Mouse (Mus musculus) kidney, embryonic 14.5 days (tissue): ENCODE results near the gene Numb. TPM values are rescaled to one million over a fixed set of nuclear protein-coding genes. Genes with fewer than 3 reads are reported as not detected.
"Not testable (repeated sequence)": the region's sequence is repeated elsewhere in the genome, so short reads cannot be mapped to it uniquely, and the experiment has no call there.

ENCODE experiments used
- ATAC-seq: fragments of 200-750 bp; cut with Nextera tagmentation; 2 replicates; pipeline ENCODE4 v1.8.0; 2017; ENCODE audit warnings: moderate number of reproducible peaks, mild to moderate bottlenecking, moderate TSS enrichment, moderate library complexity; ENCODE audit not compliant: low FRiP score, low TSS enrichment
- H3K27ac ChIP-seq: fragments of 300-500 bp; sonication (generic); 2 replicates; pipeline ENCODE4 v1.5.1; 2014; ENCODE audit warnings: low read depth, mild to moderate bottlenecking, low read length, moderate library complexity, mixed read lengths
- H3K27me3 ChIP-seq: fragments of 300-500 bp; sonication (generic); 2 replicates; pipeline ENCODE4 v1.6.1; 2014; ENCODE audit warnings: mild to moderate bottlenecking, low read length; ENCODE audit not compliant: control insufficient read depth, insufficient read depth
- H3K36me3 ChIP-seq: fragments of 300-500 bp; sonication (generic); 2 replicates; pipeline ENCODE4 v1.6.1; 2014; ENCODE audit warnings: low read length, mixed read lengths; ENCODE audit not compliant: control insufficient read depth, insufficient read depth
- H3K4me1 ChIP-seq: fragments of 300-500 bp; sonication (generic); 2 replicates; pipeline ENCODE4 v1.6.1; 2014; ENCODE audit warnings: low read length, mixed read lengths; ENCODE audit not compliant: control insufficient read depth, insufficient read depth
- H3K4me2 ChIP-seq: fragments of 300-500 bp; sonication (generic); replicated peaks from 2 replicates; pipeline ENCODE4 v1.6.1; 2014; ENCODE audit warnings: low read depth, mild to moderate bottlenecking, low read length
- H3K4me3 ChIP-seq: fragments of 300-500 bp; sonication (generic); 2 replicates; pipeline ENCODE4 v1.5.1; 2014; ENCODE audit warnings: mild to moderate bottlenecking, low read length
- H3K9ac ChIP-seq: fragments of 300-500 bp; sonication (generic); 2 replicates; pipeline ENCODE4 v1.6.1; 2014; ENCODE audit warnings: low read depth, mild to moderate bottlenecking, low read length, moderate library complexity
- H3K9me3 ChIP-seq: fragments of 300-500 bp; sonication (generic); 2 replicates; pipeline ENCODE4 v1.6.1; 2016; ENCODE audit warnings: low read length; ENCODE audit not compliant: control insufficient read depth
- WGBS: fragments of 180-500 bp; shearing (Covaris S2); extraction: QIAGEN DNeasy Blood & Tissue Kit; methylation state at CpG from one replicate; pipeline ENCODE4 v1.1.7; 2014; 5-methylcytosine and 5-hydroxymethylcytosine counted together
- polyA plus RNA-seq: library from polyadenylated mRNA; unstranded; fragments of >200 nt; fragmentation: Nextera tagmentation; extraction: Ambion mirVana; gene quantifications from 2 replicates; pipeline ENCODE4 v1.2.1, GENCODE M21; 2014

The Numb gene
- polyA plus RNA-seq, 1 experiment from 2014 or later, result 34.1 TPM

GRCm38 (mm10) chr12:83947260-83947811 lies 25.6 kb upstream of the Numb start:
- 79% methylated on average over 8 of the region's 8 CpGs for WGBS
- H3K27me3 ChIP-seq, result no peaks in the 10 kb centered on the region

DNA sequence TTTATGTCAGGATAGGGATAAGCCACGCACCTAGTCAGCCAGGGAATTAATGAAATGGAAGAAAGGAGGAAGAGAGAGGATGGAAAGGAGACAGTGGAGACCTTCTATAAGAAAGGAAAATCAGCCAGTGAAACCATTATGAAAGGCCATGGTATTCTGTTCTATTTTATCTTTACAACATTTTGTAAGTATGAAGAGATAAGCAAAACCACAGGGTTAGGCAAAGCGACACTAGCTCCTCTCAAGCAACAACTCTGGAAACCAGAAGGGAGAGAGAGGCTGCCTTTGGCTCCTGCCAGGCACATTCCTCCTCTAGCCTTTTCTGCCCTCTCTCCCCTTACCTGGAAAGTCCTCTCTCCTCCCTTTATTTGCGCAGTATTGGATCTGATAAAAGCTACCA lies 20.2 kb upstream of the Numb start:
- Histone ChIP-seq H3K27me3 (no peaks in the 10 kb centered on the region), H3K4me3 (no peak overlapping the region), H3K4me1 (no peaks in the 10 kb centered on the region), H3K4me2 (no peak overlapping the region), H3K36me3 (no peaks in the 10 kb centered on the region), H3K27ac (no peak overlapping the region), H3K9me3 (no peaks in the 10 kb centered on the region), H3K9ac (no peak overlapping the region)
- ATAC-seq, result no peak
- WGBS, result 76% methylated on average over 3 of the region's 3 CpGs

More at GRCm38 (mm10) chr12:83947260-83947811, 25.6 kb upstream of the Numb start:
- Histone ChIP-seq H3K27ac (no peak overlapping the region; the same call in 1 of the 2 replicates), H3K36me3 (peaks cover 5% of the 10 kb centered on the region; the same call in 1 of the 2 replicates), H3K4me2 (no peak overlapping the region), H3K4me1 (peaks cover 6% of the 10 kb centered on the region), H3K9me3 (no peaks in the 10 kb centered on the region), H3K9ac (no peak overlapping the region), H3K4me3 (no peak overlapping the region)
- ATAC-seq, result no peak

- Histone ChIP-seq H3K4me3 (no peak overlapping the region), H3K9ac (no peak overlapping the region), H3K36me3 (no peaks in the 10 kb centered on the region), H3K4me2 (no peak overlapping the region), H3K27ac (no peak overlapping the region), H3K27me3 (no peaks in the 10 kb centered on the region), H3K9me3 (no peaks in the 10 kb centered on the region), H3K4me1 (no peaks in the 10 kb centered on the region)
- WGBS, result 74% methylated on average over 4 of the region's 4 CpGs
- no peak for ATAC-seq
Observed at GRCm38 (mm10) chr12:83940031-83940430, 18.3 kb upstream of the Numb start.

DNA sequence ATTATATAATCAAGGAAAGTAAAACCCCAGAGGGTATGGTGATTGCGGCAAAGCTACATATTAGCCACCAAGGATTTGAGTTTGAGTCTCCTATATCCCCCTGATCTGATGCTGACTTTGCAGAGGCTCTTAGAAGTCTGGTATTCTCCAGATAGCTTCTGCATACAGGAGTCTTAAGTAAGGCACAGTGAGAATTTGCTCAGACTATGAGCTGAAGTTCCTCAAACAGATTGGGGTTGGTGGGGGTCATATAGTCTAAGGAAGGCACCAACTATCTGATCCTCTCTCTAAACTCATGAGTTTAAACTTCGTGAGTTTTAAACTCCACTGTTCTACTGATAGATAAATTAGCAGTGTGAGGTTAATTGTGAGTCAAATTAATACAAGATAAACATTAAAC lies 17.6 kb upstream of the Numb start:
- no peak overlapping the region for H3K9ac ChIP-seq
- 85% methylated on average over 2 of the region's 2 CpGs for WGBS
- ATAC-seq, result no peak
- H3K4me1 ChIP-seq, result no peaks in the 10 kb centered on the region
- no peak overlapping the region for H3K4me2 ChIP-seq
- no peak overlapping the region for H3K27ac ChIP-seq
- no peaks in the 10 kb centered on the region for H3K9me3 ChIP-seq
- H3K27me3 ChIP-seq, result no peaks in the 10 kb centered on the region
- H3K4me3 ChIP-seq, result no peak overlapping the region
- H3K36me3 ChIP-seq, result no peaks in the 10 kb centered on the region

GRCm38 (mm10) chr12:83938592-83938991 lies 16.9 kb upstream of the Numb start:
- not testable (repeated sequence) for H3K9ac ChIP-seq, H3K36me3 ChIP-seq, H3K27ac ChIP-seq, H3K4me1 ChIP-seq, H3K27me3 ChIP-seq, H3K9me3 ChIP-seq, ATAC-seq, H3K4me2 ChIP-seq, H3K4me3 ChIP-seq
- WGBS, result 45% methylated on average over 1 of the region's 1 CpGs

- WGBS, result 60% methylated on average over 10 of the region's 10 CpGs
- no peak overlapping the region for H3K27ac ChIP-seq
- no peaks in the 10 kb centered on the region for H3K36me3 ChIP-seq
- no peaks in the 10 kb centered on the region for H3K4me1 ChIP-seq
- H3K27me3 ChIP-seq, result no peaks in the 10 kb centered on the region
- H3K9me3 ChIP-seq, result no peaks in the 10 kb centered on the region
- no peak overlapping the region for H3K4me3 ChIP-seq
- ATAC-seq, result no peak
- no peak overlapping the region for H3K9ac ChIP-seq
- H3K4me2 ChIP-seq, result no peak overlapping the region
Observed at GRCm38 (mm10) chr12:83937600-83937999, 15.9 kb upstream of the Numb start.

GRCm38 (mm10) chr12:83929186-83929804 lies 7.6 kb upstream of the Numb start:
- H3K36me3 ChIP-seq, result no peaks in the 10 kb centered on the region
- H3K4me2 ChIP-seq, result no peak overlapping the region
- H3K27ac ChIP-seq, result no peak overlapping the region
- no peak overlapping the region for H3K9ac ChIP-seq
- H3K9me3 ChIP-seq, result no peaks in the 10 kb centered on the region
- H3K4me1 ChIP-seq, result 0 out of 2 replicates have a peak, but pooled peaks cover 7% of the 10 kb centered on the region
- no peaks in the 10 kb centered on the region for H3K27me3 ChIP-seq
- no peak for ATAC-seq
- no peak overlapping the region for H3K4me3 ChIP-seq
- WGBS, result 55% methylated on average over 2 of the region's 2 CpGs

DNA sequence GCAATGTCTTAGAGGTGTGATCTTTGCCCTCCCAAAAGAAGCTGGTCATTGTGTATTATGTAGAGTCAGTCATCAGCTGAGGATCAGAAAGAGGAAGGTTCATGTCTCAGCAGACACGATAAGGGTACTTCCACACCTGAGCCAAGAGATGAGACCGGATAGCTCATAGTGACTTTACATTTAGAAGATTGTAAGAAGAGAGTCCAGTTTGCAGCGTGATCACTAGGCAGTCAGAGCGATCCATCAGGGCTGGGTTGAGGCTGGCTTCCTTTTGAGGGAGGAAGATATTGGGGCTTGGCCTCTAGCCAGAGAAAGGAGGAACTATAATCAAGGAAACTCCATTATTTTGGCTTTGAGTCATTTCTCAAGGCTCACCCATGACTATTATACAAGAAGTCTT lies 6.0 kb upstream of the Numb start:
- H3K4me1 ChIP-seq, result peaks cover 15% of the 10 kb centered on the region; the same call in 1 of the 2 replicates
- H3K27ac ChIP-seq, result no peak overlapping the region
- no peak overlapping the region for H3K4me2 ChIP-seq
- no peak overlapping the region for H3K9ac ChIP-seq
- no peaks in the 10 kb centered on the region for H3K27me3 ChIP-seq
- H3K4me3 ChIP-seq, result no peak overlapping the region
- H3K36me3 ChIP-seq, result no peaks in the 10 kb centered on the region
- no peak for ATAC-seq
- H3K9me3 ChIP-seq, result no peaks in the 10 kb centered on the region
- 85% methylated on average over 4 of the region's 4 CpGs for WGBS

- Histone ChIP-seq H3K9ac (no peak overlapping the region), H3K36me3 (no peaks in the 10 kb centered on the region), H3K9me3 (no peaks in the 10 kb centered on the region), H3K27me3 (no peaks in the 10 kb centered on the region), H3K4me2 (no peak overlapping the region), H3K27ac (no peak overlapping the region), H3K4me1 (peaks cover 15% of the 10 kb centered on the region; the same call in 1 of the 2 replicates), H3K4me3 (no peak overlapping the region)
- no peak for ATAC-seq
- 72% methylated on average over 2 of the region's 2 CpGs for WGBS
Observed at GRCm38 (mm10) chr12:83926061-83926460, 4.3 kb upstream of the Numb start.
